Mouse (Mus musculus) myocyte (in vitro differentiated cells): ENCODE measurements around the gene Prss30. TPM values are rescaled to one million over a fixed set of nuclear protein-coding genes. Genes with fewer than 3 reads are reported as not detected.

Experiments used
- H3K27me3 ChIP-seq: one replicate; pipeline ENCODE4 v1.6.1; 2011; ENCODE audit not compliant: control insufficient read depth, insufficient read depth, insufficient read length
- H3K36me3 ChIP-seq: one replicate; pipeline ENCODE4 v1.6.1; 2011; ENCODE audit not compliant: control insufficient read depth, insufficient read depth
- H3K4me2 ChIP-seq: one replicate; pipeline ENCODE4 v1.6.1; 2011; ENCODE audit warnings: low read depth, control low read depth
- H3K4me3 ChIP-seq: one replicate; pipeline ENCODE4 v1.5.1; 2011; ENCODE audit warnings: mild to moderate bottlenecking, control low read depth, moderate library complexity
- H3K79me2 ChIP-seq: one replicate; pipeline ENCODE4 v1.6.1; 2011; ENCODE audit not compliant: control insufficient read depth, insufficient read depth
- H3ac ChIP-seq: one replicate; pipeline ENCODE4 v1.6.1; 2011; ENCODE audit not compliant: control insufficient read depth, insufficient read length
- CEBPB ChIP-seq: IDR thresholded peaks from 2 replicates; pipeline ENCODE4 v1.6.1; 2011; ENCODE audit warnings: mild to moderate bottlenecking, moderate library complexity; ENCODE audit not compliant: poor library complexity, insufficient read depth, severe bottlenecking
- E2F4 ChIP-seq: IDR thresholded peaks from one replicate; pipeline ENCODE4 v1.6.1; 2011; ENCODE audit warnings: mild to moderate bottlenecking, control low read depth, moderate library complexity; ENCODE audit not compliant: insufficient read depth
- MAX ChIP-seq: IDR thresholded peaks from one replicate; pipeline ENCODE4 v1.6.1; 2011; ENCODE audit warnings: low read depth, mild to moderate bottlenecking, control low read depth
- MYOD1 ChIP-seq, 3 experiments: IDR thresholded peaks; one replicate each; pipeline ENCODE4 v1.6.1; 2011; ENCODE audit warnings: control low read depth in 2 of 3, low read depth in 2 of 3, mild to moderate bottlenecking in 2 of 3, moderate library complexity in 1 of 3; ENCODE audit not compliant: insufficient read length in 2 of 3, control insufficient read depth in 1 of 3
- MYOG ChIP-seq, 3 experiments: IDR thresholded peaks; one replicate each; pipeline ENCODE4 v1.6.1; 2011; ENCODE audit warnings: control low read depth in 2 of 3, low read depth in 2 of 3, mild to moderate bottlenecking in 2 of 3; ENCODE audit not compliant: insufficient read length in 2 of 3, control insufficient read depth in 1 of 3, insufficient read depth in 1 of 3
- POLR2A ChIP-seq: IDR thresholded peaks from one replicate; pipeline ENCODE4 v1.6.1; 2011; ENCODE audit warnings: low read depth, mild to moderate bottlenecking, control low read depth, moderate library complexity; ENCODE audit not compliant: insufficient read length
- POLR2AphosphoS2 ChIP-seq: IDR thresholded peaks from one replicate; pipeline ENCODE4 v1.6.1; 2011; ENCODE audit warnings: low read depth, control low read depth; ENCODE audit not compliant: insufficient read length
- REST ChIP-seq: IDR thresholded peaks from one replicate; pipeline ENCODE4 v1.6.1; 2011; ENCODE audit warnings: mild to moderate bottlenecking, control low read depth, moderate library complexity; ENCODE audit not compliant: insufficient read depth, insufficient read length
- SRF ChIP-seq: IDR thresholded peaks from one replicate; pipeline ENCODE4 v1.6.1; 2011; ENCODE audit warnings: low read depth; ENCODE audit not compliant: control insufficient read depth, insufficient read length
- TCF12 ChIP-seq: IDR thresholded peaks from one replicate; pipeline ENCODE4 v1.6.1; 2011; ENCODE audit warnings: mild to moderate bottlenecking, control low read depth; ENCODE audit not compliant: poor library complexity, insufficient read depth, severe bottlenecking
- TCF3 ChIP-seq: IDR thresholded peaks from one replicate; pipeline ENCODE4 v1.6.1; 2011; ENCODE audit warnings: low read depth, control low read depth; ENCODE audit not compliant: insufficient read length
- USF1 ChIP-seq: IDR thresholded peaks from one replicate; pipeline ENCODE4 v1.6.1; 2011; ENCODE audit warnings: low read depth, mild to moderate bottlenecking, control low read depth, moderate library complexity
- polyA plus RNA-seq: library from polyadenylated mRNA; unstranded; fragments of >200 nt; fragmentation: generic; extraction: Trizol; gene quantifications from one replicate; pipeline ENCODE4 v1.2.1, GENCODE M21; 2012; ENCODE audit warnings: missing spikeins

The Prss30 gene
- polyA plus RNA-seq, 1 experiment, result 0.06 TPM

GRCm38 (mm10) chr17:23992789-23993553 lies 12.6 kb upstream of the Prss30 start:
- no peaks in the 10 kb centered on the region for H3K27me3 ChIP-seq
- H3K36me3 ChIP-seq, result no peaks in the 10 kb centered on the region
- no peak overlapping the region for H3ac ChIP-seq
- TF ChIP-seq TCF3, result no peak
- TF ChIP-seq MYOD1 (IDR thresholded peaks at IDR 0.05; ENCODE audit: control insufficient read depth in 1 of 3, insufficient read length in 2 of 3, low read depth in 2 of 3), result no peak
- no peak for TF ChIP-seq MYOG (IDR thresholded peaks at IDR 0.05; ENCODE audit: control insufficient read depth in 1 of 3, insufficient read depth in 1 of 3, insufficient read length in 2 of 3, low read depth in 2 of 3)
- no peak for TF ChIP-seq POLR2A
- no peak for TF ChIP-seq MAX
- no peak for TF ChIP-seq REST
- no peak for TF ChIP-seq USF1
- TF ChIP-seq CEBPB, result no peak
- no peak for TF ChIP-seq E2F4
- no peak for TF ChIP-seq TCF12
- TF ChIP-seq POLR2AphosphoS2, result no peak
- no peak for TF ChIP-seq SRF
- H3K79me2 ChIP-seq, result no peaks in the 10 kb centered on the region
- peak overlapping the region; percentile 12 for H3K4me2 ChIP-seq
- no peak overlapping the region for H3K4me3 ChIP-seq

DNA sequence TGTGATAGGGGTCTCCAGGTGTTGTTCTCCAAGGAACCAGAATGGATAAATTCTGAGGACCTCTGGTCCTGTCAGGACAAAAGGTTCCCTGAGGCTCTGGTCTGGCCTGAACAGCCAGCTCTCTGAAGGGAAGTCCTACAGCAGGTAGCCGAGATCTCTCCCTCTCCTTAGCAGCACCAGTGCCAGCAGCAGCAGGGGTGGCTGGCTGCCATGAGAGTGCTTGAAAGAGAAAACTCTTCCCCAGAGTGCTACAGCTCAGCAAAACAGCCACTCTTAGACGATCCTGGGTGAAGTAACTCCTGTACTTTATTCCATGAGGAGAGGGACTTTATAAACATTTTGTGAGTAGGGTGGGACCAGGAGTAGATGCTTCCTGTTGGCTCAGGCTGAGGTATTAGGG lies 9.4 kb upstream of the Prss30 start:
- Histone ChIP-seq H3K27me3 (no peaks in the 10 kb centered on the region), H3K36me3 (no peaks in the 10 kb centered on the region), H3K79me2 (no peaks in the 10 kb centered on the region), H3K4me2 (no peak overlapping the region), H3ac (no peak overlapping the region), H3K4me3 (no peak overlapping the region)
- TF ChIP-seq POLR2AphosphoS2 (no peak), CEBPB (no peak), REST (no peak), MYOD1 (IDR thresholded peaks at IDR 0.05; ENCODE audit: control insufficient read depth in 1 of 3, insufficient read length in 2 of 3, low read depth in 2 of 3) (no peak), POLR2A (no peak), MAX (no peak), E2F4 (no peak), MYOG (IDR thresholded peaks at IDR 0.05; ENCODE audit: control insufficient read depth in 1 of 3, insufficient read depth in 1 of 3, insufficient read length in 2 of 3, low read depth in 2 of 3) (no peak), TCF12 (no peak), SRF (no peak), TCF3 (no peak), USF1 (no peak)

GRCm38 (mm10) chr17:23984989-23985388 lies 4.6 kb upstream of the Prss30 start:
- Histone ChIP-seq H3K36me3 (no peaks in the 10 kb centered on the region), H3K4me3 (no peak overlapping the region), H3K79me2 (no peaks in the 10 kb centered on the region), H3K27me3 (no peaks in the 10 kb centered on the region), H3ac (no peak overlapping the region), H3K4me2 (no peak overlapping the region)
- no peak for TF ChIP-seq MYOG (IDR thresholded peaks at IDR 0.05; ENCODE audit: control insufficient read depth in 1 of 3, insufficient read depth in 1 of 3, insufficient read length in 2 of 3, low read depth in 2 of 3)
- no peak for TF ChIP-seq CEBPB
- no peak for TF ChIP-seq TCF12
- TF ChIP-seq MAX, result no peak

DNA sequence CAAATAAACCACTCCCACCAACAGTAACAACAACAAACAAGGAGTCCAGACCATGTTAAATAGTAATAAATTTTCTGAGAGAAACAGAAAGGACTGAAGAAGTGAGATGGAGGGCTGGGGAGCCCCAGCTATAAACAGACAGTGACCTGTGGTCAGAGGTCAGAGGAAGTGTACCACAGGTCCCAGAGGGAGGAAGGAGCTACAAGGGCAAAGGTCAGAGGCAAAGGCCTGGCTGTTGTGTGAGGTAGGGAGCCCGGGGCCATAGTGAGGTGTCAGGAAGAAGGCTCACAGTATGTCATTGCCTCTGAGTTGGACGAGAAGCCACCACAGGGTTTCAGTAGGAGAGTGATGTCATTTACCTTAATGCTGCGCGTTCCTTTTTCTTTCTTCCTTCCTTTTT lies 2.5 kb upstream of the Prss30 start:
- no peak overlapping the region for H3K4me2 ChIP-seq
- H3K79me2 ChIP-seq, result no peaks in the 10 kb centered on the region
- TF ChIP-seq POLR2AphosphoS2 (no peak), USF1 (no peak), TCF3 (no peak), REST (no peak), TCF12 (no peak), E2F4 (no peak), MAX (no peak)
- no peaks in the 10 kb centered on the region for H3K27me3 ChIP-seq
- H3K4me3 ChIP-seq, result no peak overlapping the region
- no peaks in the 10 kb centered on the region for H3K36me3 ChIP-seq
- no peak overlapping the region for H3ac ChIP-seq

DNA sequence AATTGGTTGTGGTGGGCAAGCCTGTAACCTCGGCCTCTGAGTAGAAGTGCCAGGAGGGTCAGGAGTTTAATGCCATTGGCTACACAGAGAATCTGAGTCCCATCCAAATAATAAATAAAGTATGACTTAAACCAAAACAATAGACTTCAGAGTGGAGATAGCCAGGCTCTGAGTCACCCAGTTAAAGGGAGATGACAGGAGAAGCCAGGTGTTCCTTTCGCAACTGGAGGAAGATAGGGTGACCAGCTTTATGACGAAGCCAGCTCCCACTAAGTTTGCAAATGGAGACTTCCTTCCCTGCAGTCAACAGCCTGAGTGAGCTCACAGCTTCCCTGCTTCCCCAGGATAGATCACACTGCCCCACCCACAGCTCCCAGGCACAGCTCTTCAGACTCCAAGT lies 895 bp downstream of the Prss30 start:
- no peaks in the 10 kb centered on the region for H3K27me3 ChIP-seq
- H3K4me2 ChIP-seq, result peak overlapping the region; percentile 52
- no peaks in the 10 kb centered on the region for H3K79me2 ChIP-seq
- peak; percentile 83 for TF ChIP-seq CEBPB
- TF ChIP-seq POLR2A, result no peak
- peak; percentile 57 to 89 (median 84) for TF ChIP-seq MYOD1 (IDR thresholded peaks at IDR 0.05; ENCODE audit: control insufficient read depth in 1 of 3, insufficient read length in 2 of 3, low read depth in 2 of 3)
- no peak overlapping the region for H3ac ChIP-seq
- H3K36me3 ChIP-seq, result no peaks in the 10 kb centered on the region
- H3K4me3 ChIP-seq, result no peak overlapping the region
